ENCODE assay signal across 12 mouse cellular contexts in the genomic region with DNA sequence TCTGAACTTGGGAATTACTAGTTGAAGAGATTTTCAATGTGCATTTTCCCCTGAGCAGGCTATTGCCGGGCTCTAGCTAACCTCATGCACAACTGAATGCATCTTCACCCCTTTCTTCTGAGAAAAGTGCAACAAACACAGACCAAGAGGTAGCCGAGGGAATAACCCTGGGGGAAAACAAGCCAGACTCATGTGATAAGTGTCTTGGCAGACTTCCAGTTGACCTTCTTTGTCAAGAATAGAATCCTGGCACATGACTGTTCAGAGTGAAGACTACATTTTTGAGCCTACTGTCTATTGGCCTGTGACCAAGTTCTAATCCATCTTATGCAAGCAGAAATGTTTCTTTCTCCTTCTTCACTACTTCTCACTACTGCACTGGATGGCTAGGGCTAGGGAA. TPM values are rescaled to one million over a fixed set of nuclear protein-coding genes. Genes with fewer than 3 reads are reported as not detected.
A peak's percentile ranks its signal among the peaks of the same experiment; 100 is the strongest.
DNase-seq lines count a peak whose midpoint lies in the region; ATAC-seq lines count a peak whose summit lies in the region.
"Had no signal": no experiment of that assay in that cellular context is flagged by ENCODE, and none has a peak within 500 bp of the region (broad histone marks: within the 10 kb centered on the region; RNA-seq: fewer than 3 reads in every experiment).

No protein-coding gene starts in this region.

- no peak overlapping the region for H3K27ac ChIP-seq in neural tube, embryonic 13.5 days (replicated peaks)
- no peak overlapping the region for H3K27ac ChIP-seq in neural tube, embryonic 15.5 days (replicated peaks)
- H3K27ac ChIP-seq: embryonic facial prominence, embryonic 12.5 days; left cerebral cortex, adult 2 months had no signal

- H3K9ac ChIP-seq in neural tube, embryonic 13.5 days, result no peak overlapping the region
- H3K9ac ChIP-seq in neural tube, embryonic 15.5 days (replicated peaks), result no peak overlapping the region
- H3K9ac ChIP-seq: embryonic facial prominence, embryonic 12.5 days had no signal

- H3K4me1 ChIP-seq in neural tube, embryonic 13.5 days (replicated peaks), result peaks cover 6% of the 10 kb centered on the region
- H3K4me1 ChIP-seq in neural tube, embryonic 15.5 days, result no peaks in the 10 kb centered on the region
- H3K4me1 ChIP-seq: embryonic facial prominence, embryonic 12.5 days had no signal

- no peaks in the 10 kb centered on the region for H3K36me3 ChIP-seq in neural tube, embryonic 13.5 days
- H3K36me3 ChIP-seq in neural tube, embryonic 15.5 days, result no peaks in the 10 kb centered on the region; the same call in 1 of the 2 replicates
- H3K36me3 ChIP-seq: embryonic facial prominence, embryonic 12.5 days had no signal

- peak; percentile 24 to 37 for DNase-seq in heart, adult 18-20 months
- no peak for DNase-seq in heart, adult 11 months
- DNase-seq in brain, adult 2 months (ENCODE audit: low read depth, low spot score), result peak; percentile 76
- peak; percentile 40 for DNase-seq in yolk sac, embryonic 10.5 days (ENCODE audit: low spot score)
- no peak for DNase-seq in thymus, postnatal 25 days
- DNase-seq in thymus, adult 18-20 months, result no peak
- DNase-seq: lung, adult 2 months; right cerebral cortex, postnatal 14 days had no signal

- H3K4me3 ChIP-seq in neural tube, embryonic 13.5 days, result no peak overlapping the region
- H3K4me3 ChIP-seq in neural tube, embryonic 15.5 days (replicated peaks), result no peak overlapping the region
- H3K4me3 ChIP-seq: embryonic facial prominence, embryonic 12.5 days; left cerebral cortex, adult 2 months had no signal

- ATAC-seq in neural tube, embryonic 13.5 days (ENCODE audit: low read depth), result peak; percentile 59
- no peak for ATAC-seq in neural tube, embryonic 15.5 days (ENCODE audit: low FRiP score)

- no peaks in the 10 kb centered on the region for H3K9me3 ChIP-seq in neural tube, embryonic 13.5 days
- no peaks in the 10 kb centered on the region for H3K9me3 ChIP-seq in neural tube, embryonic 15.5 days (replicated peaks)
- H3K9me3 ChIP-seq: embryonic facial prominence, embryonic 12.5 days had no signal

- H3K4me2 ChIP-seq in neural tube, embryonic 13.5 days, result no peak overlapping the region
- H3K4me2 ChIP-seq in neural tube, embryonic 15.5 days, result no peak overlapping the region
- H3K4me2 ChIP-seq: embryonic facial prominence, embryonic 12.5 days had no signal

- H3K27me3 ChIP-seq in neural tube, embryonic 13.5 days, result no peaks in the 10 kb centered on the region
- no peaks in the 10 kb centered on the region for H3K27me3 ChIP-seq in neural tube, embryonic 15.5 days (replicated peaks)
- H3K27me3 ChIP-seq: embryonic facial prominence, embryonic 12.5 days had no signal

- 38% methylated on average over 2 of the region's 2 CpGs for WGBS in neural tube, embryonic 13.5 days
- 38% methylated on average over 2 of the region's 2 CpGs for WGBS in neural tube, embryonic 15.5 days

RNA-seq across cellular contexts. Expression of a gene that starts 55.5 kb away (rescaled TPM):
- under 1 TPM; 0.15 to 0.36 TPM for total RNA-seq in heart, adult 18-20 months (2021)
- polyA plus RNA-seq in neural tube, embryonic 13.5 days (2015; fragmentation: Nextera tagmentation; extraction: Ambion mirVana), result 6.5 and 6.6 TPM in 2 replicates
- 6.4 and 7.4 TPM in 2 replicates for polyA plus RNA-seq in neural tube, embryonic 15.5 days (2015; fragmentation: Nextera tagmentation; extraction: Ambion mirVana)

Comparison
In these comparisons a context has a peak if more than half of its experiments do, and no peak if none do; other contexts are left out.
1. DNase-seq: peak in heart, adult 18-20 months (2 of 2), brain, adult 2 months (single experiment) and yolk sac, embryonic 10.5 days (single experiment); none in heart, adult 11 months (single experiment), thymus, postnatal 25 days (single experiment) and thymus, adult 18-20 months (0 of 2).